Mouse (Mus musculus): ENCODE measurements at regions not wholly inside any gene's neighbourhood (a gene's known extent, or its start where the extent isn't known, plus 50 kb on each side); places are given as distances from the start of the nearest gene placed in this dataset.

GRCm38 (mm10) chr4:10767676-10768075 is 106.6 kb upstream of the 2610301B20Rik start:
- Histone ChIP-seq H3K27ac (no peak overlapping the region), H3K36me3 (ENCODE audit: insufficient read depth, low read length) (no peaks in the 10 kb centered on the region), H3K4me1 (replicated peaks; ENCODE audit: insufficient read depth, low read length) (no peaks in the 10 kb centered on the region), H3K4me2 (ENCODE audit: low read length) (no peak overlapping the region), H3K27me3 (ENCODE audit: insufficient read depth, low read length) (no peaks in the 10 kb centered on the region), H3K4me3 (replicated peaks; ENCODE audit: low read depth, low read length) (no peak overlapping the region), H3K9me3 (replicated peaks; ENCODE audit: low read length) (no peaks in the 10 kb centered on the region), H3K9ac (ENCODE audit: low read depth, low read length) (no peak overlapping the region)
- no peak for TF ChIP-seq CTCF (IDR thresholded peaks at IDR 0.05; ENCODE audit: low read depth)
- DNase-seq (ENCODE audit: low spot score) (peak; percentile 43), ATAC-seq (replicated peaks; ENCODE audit: low FRiP score, low read depth) (no peak)
- WGBS = 63% methylated on average over 6 of the region's 6 CpGs

GRCm38 (mm10) chr4:10770026-10770643 is 104.2 kb upstream of the 2610301B20Rik start:
- H3K4me3 ChIP-seq (replicated peaks; ENCODE audit: low read depth, low read length) = no peak overlapping the region
- no peaks in the 10 kb centered on the region for H3K9me3 ChIP-seq (replicated peaks; ENCODE audit: low read length)
- no peak overlapping the region for H3K4me2 ChIP-seq (ENCODE audit: low read length)
- DNase-seq (ENCODE audit: low spot score) = peak; percentile 24
- no peak for TF ChIP-seq CTCF (IDR thresholded peaks at IDR 0.05; ENCODE audit: low read depth)
- no peaks in the 10 kb centered on the region for H3K36me3 ChIP-seq (ENCODE audit: insufficient read depth, low read length)
- no peak overlapping the region for H3K27ac ChIP-seq
- 82% methylated on average over 13 of the region's 13 CpGs for WGBS
- H3K9ac ChIP-seq (ENCODE audit: low read depth, low read length) = no peak overlapping the region
- no peaks in the 10 kb centered on the region for H3K27me3 ChIP-seq (ENCODE audit: insufficient read depth, low read length)
- no peaks in the 10 kb centered on the region for H3K4me1 ChIP-seq (replicated peaks; ENCODE audit: insufficient read depth, low read length)
- ATAC-seq (replicated peaks; ENCODE audit: low FRiP score, low read depth) = no peak

- H3K4me3 ChIP-seq (replicated peaks; ENCODE audit: low read depth, low read length) = no peak overlapping the region
- no peak for ATAC-seq (replicated peaks; ENCODE audit: low FRiP score, low read depth)
Measured at GRCm38 (mm10) chr4:10774557-10775215, 99.6 kb upstream of the 2610301B20Rik start.

GRCm38 (mm10) chr4:10786701-10787100 is 87.6 kb upstream of the 2610301B20Rik start:
- Histone ChIP-seq H3K27ac (no peak overlapping the region), H3K4me3 (replicated peaks; ENCODE audit: low read depth, low read length) (no peak overlapping the region), H3K36me3 (ENCODE audit: insufficient read depth, low read length) (no peaks in the 10 kb centered on the region), H3K9ac (ENCODE audit: low read depth, low read length) (no peak overlapping the region), H3K9me3 (replicated peaks; ENCODE audit: low read length) (no peaks in the 10 kb centered on the region), H3K4me2 (ENCODE audit: low read length) (no peak overlapping the region), H3K4me1 (replicated peaks; ENCODE audit: insufficient read depth, low read length) (no peaks in the 10 kb centered on the region), H3K27me3 (ENCODE audit: insufficient read depth, low read length) (no peaks in the 10 kb centered on the region)
- 76% methylated on average over 2 of the region's 2 CpGs for WGBS
- DNase-seq (ENCODE audit: low spot score) = no peak
- TF ChIP-seq CTCF (IDR thresholded peaks at IDR 0.05; ENCODE audit: low read depth) = no peak
- no peak for ATAC-seq (replicated peaks; ENCODE audit: low FRiP score, low read depth)

More at GRCm38 (mm10) chr4:10774557-10775215, 99.6 kb upstream of the 2610301B20Rik start:
- no peak overlapping the region for H3K4me2 ChIP-seq (ENCODE audit: low read length)
- no peak overlapping the region for H3K9ac ChIP-seq (ENCODE audit: low read depth, low read length)
- no peaks in the 10 kb centered on the region for H3K9me3 ChIP-seq (replicated peaks; ENCODE audit: low read length)
- no peaks in the 10 kb centered on the region for H3K36me3 ChIP-seq (ENCODE audit: insufficient read depth, low read length)
- no peaks in the 10 kb centered on the region for H3K27me3 ChIP-seq (ENCODE audit: insufficient read depth, low read length)
- no peak overlapping the region for H3K27ac ChIP-seq
- 5% methylated on average over 3 of the region's 3 CpGs for WGBS
- TF ChIP-seq CTCF (IDR thresholded peaks at IDR 0.05; ENCODE audit: low read depth) = no peak
- H3K4me1 ChIP-seq (replicated peaks; ENCODE audit: insufficient read depth, low read length) = no peaks in the 10 kb centered on the region
- DNase-seq (ENCODE audit: low spot score) = peak; percentile 27

- Histone ChIP-seq H3K9me3 (replicated peaks; ENCODE audit: low read length) (no peaks in the 10 kb centered on the region), H3K4me3 (replicated peaks; ENCODE audit: low read depth, low read length) (no peak overlapping the region), H3K4me1 (replicated peaks; ENCODE audit: insufficient read depth, low read length) (no peaks in the 10 kb centered on the region), H3K36me3 (ENCODE audit: insufficient read depth, low read length) (no peaks in the 10 kb centered on the region), H3K27me3 (ENCODE audit: insufficient read depth, low read length) (no peaks in the 10 kb centered on the region), H3K4me2 (ENCODE audit: low read length) (no peak overlapping the region), H3K27ac (no peak overlapping the region), H3K9ac (ENCODE audit: low read depth, low read length) (no peak overlapping the region)
- ATAC-seq (replicated peaks; ENCODE audit: low FRiP score, low read depth) = no peak
- no peak for DNase-seq (ENCODE audit: low spot score)
- TF ChIP-seq CTCF (IDR thresholded peaks at IDR 0.05; ENCODE audit: low read depth) = no peak
Measured at GRCm38 (mm10) chr4:10788306-10788705, 86.0 kb upstream of the 2610301B20Rik start.

GRCm38 (mm10) chr4:10789141-10789540 is 85.2 kb upstream of the 2610301B20Rik start:
- 78% methylated on average over 3 of the region's 3 CpGs for WGBS
- Histone ChIP-seq H3K4me2 (ENCODE audit: low read length) (no peak overlapping the region), H3K4me3 (replicated peaks; ENCODE audit: low read depth, low read length) (no peak overlapping the region), H3K27ac (no peak overlapping the region), H3K9ac (ENCODE audit: low read depth, low read length) (no peak overlapping the region), H3K27me3 (ENCODE audit: insufficient read depth, low read length) (no peaks in the 10 kb centered on the region), H3K9me3 (replicated peaks; ENCODE audit: low read length) (no peaks in the 10 kb centered on the region), H3K36me3 (ENCODE audit: insufficient read depth, low read length) (no peaks in the 10 kb centered on the region), H3K4me1 (replicated peaks; ENCODE audit: insufficient read depth, low read length) (no peaks in the 10 kb centered on the region)
- no peak for ATAC-seq (replicated peaks; ENCODE audit: low FRiP score, low read depth)
- no peak for TF ChIP-seq CTCF (IDR thresholded peaks at IDR 0.05; ENCODE audit: low read depth)
- no peak for DNase-seq (ENCODE audit: low spot score)
